Mouse (Mus musculus): Measurements from ENCODE around the gene Gm49510.

The Gm49510 gene

GRCm38 (mm10) chr15:78899409-78899739, at the start of gene Gm49510:
Gm49510 (plus strand) TSS chr15:78899667.
- 8% methylated on average over 20 of the region's 20 CpGs for WGBS

- WGBS: 67% methylated on average over 15 of the region's 15 CpGs
Observed at GRCm38 (mm10) chr15:78850059-78850824, 49.2 kb upstream of the Gm49510 start.

- 77% methylated on average over 6 of the region's 6 CpGs for WGBS
Observed at GRCm38 (mm10) chr15:78850944-78851343, 48.5 kb upstream of the Gm49510 start.

GRCm38 (mm10) chr15:78851505-78852153, 47.8 kb upstream of the Gm49510 start:
- WGBS: 19% methylated on average over 13 of the region's 13 CpGs

GRCm38 (mm10) chr15:78855303-78855965, 44.0 kb upstream of the Gm49510 start, which contains the start of gene Lgals2:
Lgals2 (minus strand) TSS chr15:78855529.
- 59% methylated on average over 8 of the region's 8 CpGs for WGBS

GRCm38 (mm10) chr15:78857009-78857408, 42.5 kb upstream of the Gm49510 start:
- 39% methylated on average over 7 of the region's 7 CpGs for WGBS

- 81% methylated on average over 4 of the region's 4 CpGs for WGBS
Observed at GRCm38 (mm10) chr15:78859311-78859710, 40.2 kb upstream of the Gm49510 start.

GRCm38 (mm10) chr15:78859714-78860113, 39.8 kb upstream of the Gm49510 start:
- 75% methylated on average over 6 of the region's 6 CpGs for WGBS

- WGBS: 79% methylated on average over 5 of the region's 5 CpGs
Observed at GRCm38 (mm10) chr15:78862280-78862679, 37.2 kb upstream of the Gm49510 start.

GRCm38 (mm10) chr15:78863154-78863553, 36.3 kb upstream of the Gm49510 start:
- 80% methylated on average over 2 of the region's 2 CpGs for WGBS

- WGBS: 68% methylated on average over 13 of the region's 13 CpGs
Observed at GRCm38 (mm10) chr15:78863852-78864253, 35.6 kb upstream of the Gm49510 start.

GRCm38 (mm10) chr15:78868398-78868797, 31.1 kb upstream of the Gm49510 start:
- 41% methylated on average over 9 of the region's 9 CpGs for WGBS

- WGBS: 38% methylated on average over 7 of the region's 7 CpGs
Observed at GRCm38 (mm10) chr15:78868826-78869233, 30.6 kb upstream of the Gm49510 start.

GRCm38 (mm10) chr15:78869775-78870174, 29.7 kb upstream of the Gm49510 start:
- WGBS: 20% methylated on average over 6 of the region's 6 CpGs

- WGBS: 60% methylated on average over 5 of the region's 5 CpGs
Observed at GRCm38 (mm10) chr15:78872021-78872608, 27.4 kb upstream of the Gm49510 start.

- WGBS: 44% methylated on average over 13 of the region's 13 CpGs
Observed at GRCm38 (mm10) chr15:78873803-78874435, 25.5 kb upstream of the Gm49510 start.

- WGBS: 82% methylated on average over 8 of the region's 8 CpGs
Observed at GRCm38 (mm10) chr15:78874989-78875388, 24.5 kb upstream of the Gm49510 start.

- 84% methylated on average over 5 of the region's 5 CpGs for WGBS
Observed at GRCm38 (mm10) chr15:78875537-78875936, 23.9 kb upstream of the Gm49510 start.

GRCm38 (mm10) chr15:78876258-78876696, 23.2 kb upstream of the Gm49510 start:
- 3% methylated on average over 17 of the region's 17 CpGs for WGBS

- WGBS: under 1% methylated on average over 85 of the region's 95 CpGs
Observed at GRCm38 (mm10) chr15:78876991-78877809, 22.3 kb upstream of the Gm49510 start, which contains the start of gene Gga1. Gga1 (plus strand) TSS chr15:78877190.
